Mouse (Mus musculus) C2C12 (cell line): ENCODE results near the gene Lfng.

ENCODE experiments used
- CEBPB ChIP-seq: IDR thresholded peaks from one replicate; pipeline ENCODE4 v1.6.1; 2011; ENCODE audit warnings: low read depth, mild to moderate bottlenecking, control low read depth, moderate library complexity
- CTCF ChIP-seq: IDR thresholded peaks from one replicate; pipeline ENCODE4 v1.5.1; 2011; ENCODE audit not compliant: control insufficient read depth, insufficient read depth, insufficient read length
- MAX ChIP-seq: IDR thresholded peaks from one replicate; pipeline ENCODE4 v1.6.1; 2011; ENCODE audit warnings: mild to moderate bottlenecking, control low read depth
- MYOD1 ChIP-seq: IDR thresholded peaks from one replicate; pipeline ENCODE4 v1.6.1; 2011; ENCODE audit warnings: low read depth; ENCODE audit not compliant: control insufficient read depth, insufficient read length
- MYOG ChIP-seq: IDR thresholded peaks from one replicate; pipeline ENCODE4 v1.6.1; 2011; ENCODE audit not compliant: control insufficient read depth, insufficient read length; ENCODE audit errors: extremely low read depth
- USF1 ChIP-seq: IDR thresholded peaks from one replicate; pipeline ENCODE4 v1.6.1; 2011; ENCODE audit warnings: low read depth, mild to moderate bottlenecking, control low read depth, moderate library complexity

DNA sequence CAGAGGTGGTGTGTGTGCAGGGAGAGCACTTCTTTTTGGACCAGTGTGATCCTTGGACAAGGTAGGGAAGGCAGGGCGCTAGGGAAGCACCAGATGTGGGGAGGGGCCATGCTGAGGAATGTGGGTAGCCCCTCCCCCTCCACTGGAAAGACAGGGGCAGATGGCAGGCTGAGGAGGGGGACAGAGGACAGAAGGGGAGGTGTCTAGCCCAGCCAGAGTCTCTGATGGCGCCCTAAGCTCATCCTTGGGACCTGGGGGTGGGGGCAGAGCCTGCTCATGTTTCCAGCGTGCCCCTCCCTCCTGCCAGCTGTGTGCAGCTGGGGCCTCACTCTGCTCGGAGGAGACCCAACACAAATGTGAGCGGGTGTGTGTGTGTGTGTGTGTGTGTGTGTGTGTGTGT lies 25.6 kb upstream of the Lfng start:
- TF ChIP-seq USF1 (no peak), CTCF (no peak), MYOG (no peak), CEBPB (no peak), MYOD1 (no peak), MAX (no peak)
